Mouse (Mus musculus): ENCODE measurements around the gene Vmn2r71. TPM values are rescaled to one million over a fixed set of nuclear protein-coding genes. Genes with fewer than 3 reads are reported as not detected.

Vmn2r71 gene
- not detected in 2 replicates for polyA plus RNA-seq (2014; fragmentation: Nextera tagmentation; extraction: Ambion mirVana)

DNA sequence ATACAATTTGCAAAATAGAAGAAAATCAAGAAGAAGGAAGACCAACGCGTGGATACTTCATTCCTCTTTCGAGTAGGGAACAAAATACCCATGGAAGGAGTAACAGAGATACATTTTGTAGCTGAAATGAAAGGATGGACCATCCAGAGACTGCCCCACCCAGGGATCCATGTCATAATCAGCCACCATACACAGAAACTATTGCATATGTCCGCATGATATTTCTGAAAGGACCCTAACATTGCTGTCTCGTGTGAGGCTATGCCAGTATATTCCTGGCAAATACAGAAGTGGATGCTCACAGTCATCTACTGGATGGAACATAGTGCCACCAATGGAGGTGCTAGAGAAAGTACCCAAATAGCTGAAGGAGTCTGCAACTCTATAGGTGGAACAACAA lies at the start of gene Vmn2r71:
Gene Vmn2r71 (plus strand): TSS at position 301 of the 400 bp plus-strand sequence.
- H3K4me1 ChIP-seq (ENCODE audit: control insufficient read depth, insufficient read depth, low read length) = no peaks in the 10 kb centered on the region
- 82% methylated on average over 5 of the region's 5 CpGs for WGBS
- ATAC-seq (ENCODE audit: low read depth) = no peak
- H3K27me3 ChIP-seq (ENCODE audit: control insufficient read depth, insufficient read depth, low read length) = no peaks in the 10 kb centered on the region
- H3K27ac ChIP-seq (ENCODE audit: low read depth, low read length) = no peak within 1 kb of the TSS
- H3K9me3 ChIP-seq (ENCODE audit: control insufficient read depth, low read length) = no peaks in the 10 kb centered on the region
- H3K4me3 ChIP-seq (ENCODE audit: low read depth, low read length) = no peak within 1 kb of the TSS
- no peaks in the 10 kb centered on the region for H3K36me3 ChIP-seq (ENCODE audit: control insufficient read depth, insufficient read depth, low read length)
- H3K9ac ChIP-seq (replicated peaks; ENCODE audit: low read depth, low read length) = no peak within 1 kb of the TSS
- H3K4me2 ChIP-seq (ENCODE audit: low read depth, low read length) = no peak within 1 kb of the TSS

DNA sequence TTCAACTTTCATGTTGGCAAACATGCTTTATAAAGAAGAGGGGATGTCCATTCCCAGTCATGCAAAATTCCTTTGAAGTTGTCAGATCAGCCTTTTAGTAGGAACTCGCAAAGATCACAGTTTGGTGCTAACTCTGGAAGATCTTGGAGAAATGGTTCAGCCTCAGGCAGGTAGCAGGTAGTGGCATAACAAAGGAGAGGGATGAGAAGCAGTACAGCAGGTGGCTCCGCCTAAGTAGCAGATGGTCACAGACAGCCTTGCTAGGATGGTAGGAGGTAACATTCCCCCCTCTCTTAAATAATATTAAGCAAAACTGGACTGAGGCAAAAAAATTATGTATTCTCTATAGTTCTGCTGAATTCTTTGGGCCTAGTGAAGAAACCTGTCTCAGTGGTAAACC lies 20.8 kb upstream of the Vmn2r71 start:
- Histone ChIP-seq H3K27ac (ENCODE audit: low read depth, low read length) (no peak overlapping the region), H3K36me3 (ENCODE audit: control insufficient read depth, insufficient read depth, low read length) (no peaks in the 10 kb centered on the region), H3K4me2 (ENCODE audit: low read depth, low read length) (no peak overlapping the region), H3K9me3 (ENCODE audit: control insufficient read depth, low read length) (no peaks in the 10 kb centered on the region), H3K27me3 (ENCODE audit: control insufficient read depth, insufficient read depth, low read length) (no peaks in the 10 kb centered on the region), H3K4me1 (ENCODE audit: control insufficient read depth, insufficient read depth, low read length) (no peaks in the 10 kb centered on the region), H3K9ac (replicated peaks; ENCODE audit: low read depth, low read length) (no peak overlapping the region), H3K4me3 (ENCODE audit: low read depth, low read length) (no peak overlapping the region)
- no peak for ATAC-seq (ENCODE audit: low read depth)
- WGBS = 91% methylated on average over 2 of the region's 2 CpGs

DNA sequence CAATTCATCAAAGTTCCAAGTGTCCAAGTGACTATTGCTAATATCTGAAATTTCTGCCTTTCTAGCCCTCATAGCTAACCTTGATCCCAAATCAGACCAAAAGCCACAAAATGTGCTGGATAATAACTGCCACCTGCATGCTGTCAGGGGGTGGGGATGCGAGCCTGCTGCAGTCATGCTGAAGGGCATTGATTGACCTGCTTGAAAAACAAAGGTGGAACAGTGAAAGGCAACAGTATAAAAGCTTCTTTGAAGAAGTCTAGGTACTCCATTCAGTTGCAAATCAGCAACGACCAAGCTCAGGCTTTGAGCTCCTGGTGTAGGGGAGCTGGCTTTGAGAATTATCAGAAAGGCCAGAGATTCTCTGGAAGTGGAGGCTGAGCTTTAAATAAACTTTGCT lies 19.8 kb upstream of the Vmn2r71 start:
- Histone ChIP-seq H3K36me3 (ENCODE audit: control insufficient read depth, insufficient read depth, low read length) (no peaks in the 10 kb centered on the region), H3K4me3 (ENCODE audit: low read depth, low read length) (no peak overlapping the region), H3K4me2 (ENCODE audit: low read depth, low read length) (no peak overlapping the region), H3K27me3 (ENCODE audit: control insufficient read depth, insufficient read depth, low read length) (no peaks in the 10 kb centered on the region), H3K9ac (replicated peaks; ENCODE audit: low read depth, low read length) (no peak overlapping the region), H3K9me3 (ENCODE audit: control insufficient read depth, low read length) (no peaks in the 10 kb centered on the region), H3K4me1 (ENCODE audit: control insufficient read depth, insufficient read depth, low read length) (no peaks in the 10 kb centered on the region), H3K27ac (ENCODE audit: low read depth, low read length) (no peak overlapping the region)
- 57% methylated on average over 2 of the region's 2 CpGs for WGBS
- no peak for ATAC-seq (ENCODE audit: low read depth)

DNA sequence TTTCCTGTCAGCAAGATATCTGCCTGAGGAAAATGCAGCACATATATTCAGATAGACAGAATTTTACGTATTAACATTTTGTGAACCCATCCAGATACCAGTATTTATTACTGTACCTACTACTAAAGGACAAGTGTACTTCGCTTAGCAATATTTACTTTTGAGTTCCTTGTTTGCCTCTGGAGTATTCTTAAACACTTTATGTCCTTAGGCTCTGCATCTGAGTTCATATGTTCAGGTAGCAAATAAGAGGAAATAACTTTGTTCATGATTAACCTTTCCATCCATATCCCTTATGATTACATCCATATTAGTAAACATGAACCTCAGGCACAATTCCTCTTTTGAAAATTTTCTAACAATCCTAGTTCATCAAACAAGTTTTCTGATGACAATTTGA lies 6.2 kb downstream of the Vmn2r71 start, which contains the start of gene Vmn2r70:
Gene Vmn2r70 (minus strand): TSS at position 101 of the 400 bp plus-strand sequence.
- Histone ChIP-seq H3K36me3 (ENCODE audit: control insufficient read depth, insufficient read depth, low read length) (no peaks in the 10 kb centered on the region), H3K27me3 (ENCODE audit: control insufficient read depth, insufficient read depth, low read length) (no peaks in the 10 kb centered on the region), H3K4me2 (ENCODE audit: low read depth, low read length) (no peak within 1 kb of the TSS), H3K27ac (ENCODE audit: low read depth, low read length) (no peak within 1 kb of the TSS), H3K9me3 (ENCODE audit: control insufficient read depth, low read length) (no peaks in the 10 kb centered on the region), H3K9ac (replicated peaks; ENCODE audit: low read depth, low read length) (no peak within 1 kb of the TSS), H3K4me3 (ENCODE audit: low read depth, low read length) (no peak within 1 kb of the TSS), H3K4me1 (ENCODE audit: control insufficient read depth, insufficient read depth, low read length) (no peaks in the 10 kb centered on the region)
- WGBS = 76% methylated on average over 2 of the region's 2 CpGs
- no peak for ATAC-seq (ENCODE audit: low read depth)

Other genes starting within 250 kb of the Vmn2r71 start
- gene Vmn2r69, start 147.2 kb upstream of the Vmn2r71 start, polyA plus RNA-seq (2014; fragmentation: Nextera tagmentation; extraction: Ambion mirVana) = not detected in 2 replicates
- not detected in 2 replicates for gene Vmn2r70, start 6.1 kb downstream of the Vmn2r71 start, polyA plus RNA-seq (2014; fragmentation: Nextera tagmentation; extraction: Ambion mirVana)
- gene Vmn2r72, start 192.0 kb downstream of the Vmn2r71 start, polyA plus RNA-seq (2014; fragmentation: Nextera tagmentation; extraction: Ambion mirVana) = not detected in 2 replicates

Data from neural tube, embryonic 14.5 days (tissue).